Mouse (Mus musculus) liver, adult 2 months (tissue): ENCODE measurements around the gene Acadsb. TPM values are rescaled to one million over a fixed set of nuclear protein-coding genes. Genes with fewer than 3 reads are reported as not detected.
"Not testable (repeated sequence)": the region's sequence is repeated elsewhere in the genome, so short reads cannot be mapped to it uniquely, and the experiment has no call there.

Experiments used
- DNase-seq: peaks from one replicate; pipeline ENCODE4 v3.0.0-alpha.2; 2011; ENCODE audit warnings: low read depth, low spot score; ENCODE audit errors: extremely low read depth
- H3K27ac ChIP-seq: fragments of 200-500 bp; replicated peaks from 2 replicates; pipeline ENCODE4 v1.5.1; 2012; ENCODE audit warnings: low read depth, mild to moderate bottlenecking, control low read depth, inconsistent platforms, low read length; ENCODE audit not compliant: insufficient read depth
- H3K27me3 ChIP-seq: fragments of 200-500 bp; 2 replicates; pipeline ENCODE4 v1.6.1; 2012; ENCODE audit warnings: mild to moderate bottlenecking, moderate library complexity, low read length, inconsistent platforms; ENCODE audit not compliant: control insufficient read depth, insufficient read depth
- H3K36me3 ChIP-seq: fragments of 200-500 bp; 2 replicates; pipeline ENCODE4 v1.6.1; 2012; ENCODE audit warnings: low read length, inconsistent platforms; ENCODE audit not compliant: control insufficient read depth, insufficient read depth
- H3K4me1 ChIP-seq: fragments of 200-500 bp; 2 replicates; pipeline ENCODE4 v1.6.1; 2011; ENCODE audit warnings: low read length; ENCODE audit not compliant: control insufficient read depth, insufficient read depth
- H3K4me3 ChIP-seq: fragments of 200-500 bp; 2 replicates; pipeline ENCODE4 v1.5.1; 2011; ENCODE audit warnings: low read depth, mild to moderate bottlenecking, control low read depth, low read length, moderate library complexity; ENCODE audit not compliant: insufficient read depth
- H3K79me2 ChIP-seq: fragments of 200-500 bp; 2 replicates; pipeline ENCODE4 v1.6.1; 2012; ENCODE audit warnings: inconsistent platforms, mild to moderate bottlenecking, low read length, moderate library complexity; ENCODE audit not compliant: control insufficient read depth, insufficient read depth
- H3K9ac ChIP-seq: fragments of 200-500 bp; 2 replicates; pipeline ENCODE4 v1.6.1; 2012; ENCODE audit warnings: low read depth, mild to moderate bottlenecking, control low read depth, inconsistent platforms, low read length
- CTCF ChIP-seq: fragments of 200-500 bp; IDR thresholded peaks from 2 replicates; pipeline ENCODE4 v1.5.1; 2011; ENCODE audit warnings: low read depth, low read length, control low read depth
- POLR2A ChIP-seq: fragments of 200-500 bp; IDR thresholded peaks from 2 replicates; pipeline ENCODE4 v1.6.1; 2011; ENCODE audit warnings: low read length, control low read depth; ENCODE audit not compliant: insufficient read depth; ENCODE audit errors: extremely low read depth
- WGBS: fragments of 180-500 bp; shearing (Covaris S2); methylation state at CpG from one replicate; pipeline ENCODE4 v1.1.7; 2018; 5-methylcytosine and 5-hydroxymethylcytosine counted together
- polyA plus RNA-seq: library from polyadenylated mRNA; depleted of rRNA; stranded (reverse); fragments of >200 nt; gene quantifications from 2 replicates; pipeline ENCODE4 v1.2.3, GENCODE M21; 2012
- total RNA-seq: library from RNA; depleted of rRNA; stranded (reverse); fragments of >200 nt; gene quantifications from 2 replicates; pipeline ENCODE4 v1.2.3, GENCODE M21; 2014

Gene Acadsb
- total and polyA plus RNA-seq, 2 experiments, result 20.3 to 105 TPM

GRCm38 (mm10) chr7:131411221-131411940 is 980 bp downstream of the Acadsb start:
- peak overlapping the region; percentile 53 for H3K4me3 ChIP-seq
- no peaks in the 10 kb centered on the region for H3K27me3 ChIP-seq
- WGBS, result 18% methylated on average over 10 of the region's 10 CpGs
- H3K27ac ChIP-seq, result peak overlapping the region; percentile 70
- peak; percentile 47 for DNase-seq
- H3K4me1 ChIP-seq, result peaks cover 12% of the 10 kb centered on the region
- H3K36me3 ChIP-seq, result no peaks in the 10 kb centered on the region
- H3K9ac ChIP-seq, result peak overlapping the region; percentile 52
- TF ChIP-seq CTCF (no peak), POLR2A (no peak)
- peaks cover 17% of the 10 kb centered on the region for H3K79me2 ChIP-seq

GRCm38 (mm10) chr7:131411941-131412270 is 1.5 kb downstream of the Acadsb start:
- no peak overlapping the region for H3K9ac ChIP-seq
- H3K79me2 ChIP-seq, result peaks cover 18% of the 10 kb centered on the region
- H3K4me1 ChIP-seq, result peaks cover 12% of the 10 kb centered on the region
- H3K27me3 ChIP-seq, result no peaks in the 10 kb centered on the region
- peak; percentile 44 for DNase-seq
- H3K4me3 ChIP-seq, result no peak overlapping the region
- WGBS, result 35% methylated on average over 2 of the region's 2 CpGs
- TF ChIP-seq CTCF, result no peak
- TF ChIP-seq POLR2A, result no peak
- H3K36me3 ChIP-seq, result no peaks in the 10 kb centered on the region
- no peak overlapping the region for H3K27ac ChIP-seq

- not testable (repeated sequence) for H3K27ac ChIP-seq, H3K9ac ChIP-seq, H3K4me3 ChIP-seq, H3K27me3 ChIP-seq, H3K36me3 ChIP-seq, H3K4me1 ChIP-seq, DNase-seq
- H3K79me2 ChIP-seq, result peaks cover 20% of the 10 kb centered on the region
Measured at GRCm38 (mm10) chr7:131416742-131417141, 6.3 kb downstream of the Acadsb start.

GRCm38 (mm10) chr7:131417605-131418004 is 7.2 kb downstream of the Acadsb start:
- no peaks in the 10 kb centered on the region; the same call in none of the 2 replicates for H3K36me3 ChIP-seq
- H3K27ac ChIP-seq, result no peak overlapping the region
- H3K27me3 ChIP-seq, result no peaks in the 10 kb centered on the region
- DNase-seq, result no peak
- H3K79me2 ChIP-seq, result peaks cover 16% of the 10 kb centered on the region
- TF ChIP-seq CTCF (no peak), POLR2A (no peak)
- no peak overlapping the region for H3K4me3 ChIP-seq
- no peak overlapping the region for H3K9ac ChIP-seq
- no peaks in the 10 kb centered on the region; the same call in 1 of the 2 replicates for H3K4me1 ChIP-seq

GRCm38 (mm10) chr7:131424912-131425311 is 14.5 kb downstream of the Acadsb start:
- Histone ChIP-seq H3K27ac (no peak overlapping the region), H3K27me3 (no peaks in the 10 kb centered on the region), H3K79me2 (peaks cover 3% of the 10 kb centered on the region; the same call in 1 of the 2 replicates), H3K4me1 (no peaks in the 10 kb centered on the region), H3K36me3 (peaks cover 28% of the 10 kb centered on the region), H3K4me3 (no peak overlapping the region), H3K9ac (no peak overlapping the region)
- TF ChIP-seq POLR2A, result no peak
- no peak for TF ChIP-seq CTCF
- DNase-seq, result no peak
- WGBS, result 80% methylated on average over 2 of the region's 2 CpGs

GRCm38 (mm10) chr7:131427331-131427730 is 16.9 kb downstream of the Acadsb start:
- DNase-seq, result no peak
- 93% methylated on average over 5 of the region's 5 CpGs for WGBS
- H3K27ac ChIP-seq, result no peak overlapping the region
- no peak for TF ChIP-seq CTCF
- no peak for TF ChIP-seq POLR2A
- H3K9ac ChIP-seq, result no peak overlapping the region
- no peaks in the 10 kb centered on the region for H3K27me3 ChIP-seq
- peaks cover 3% of the 10 kb centered on the region; the same call in 1 of the 2 replicates for H3K79me2 ChIP-seq
- peaks cover 45% of the 10 kb centered on the region for H3K36me3 ChIP-seq
- no peaks in the 10 kb centered on the region for H3K4me1 ChIP-seq
- H3K4me3 ChIP-seq, result no peak overlapping the region
